Mouse (Mus musculus) myocyte (in vitro differentiated cells): ENCODE data around the gene St3gal3.

Experiments
- E2F4 ChIP-seq: IDR thresholded peaks from one replicate; pipeline ENCODE4 v1.6.1; 2011; ENCODE audit warnings: mild to moderate bottlenecking, control low read depth, moderate library complexity; ENCODE audit not compliant: insufficient read depth
- MAX ChIP-seq: IDR thresholded peaks from one replicate; pipeline ENCODE4 v1.6.1; 2011; ENCODE audit warnings: low read depth, mild to moderate bottlenecking, control low read depth
- MYOD1 ChIP-seq, 3 experiments: IDR thresholded peaks; one replicate each; pipeline ENCODE4 v1.6.1; 2011; ENCODE audit warnings: control low read depth in 2 of 3, low read depth in 2 of 3, mild to moderate bottlenecking in 2 of 3, moderate library complexity in 1 of 3; ENCODE audit not compliant: insufficient read length in 2 of 3, control insufficient read depth in 1 of 3
- MYOG ChIP-seq, 3 experiments: IDR thresholded peaks; one replicate each; pipeline ENCODE4 v1.6.1; 2011; ENCODE audit warnings: control low read depth in 2 of 3, low read depth in 2 of 3, mild to moderate bottlenecking in 2 of 3; ENCODE audit not compliant: insufficient read length in 2 of 3, control insufficient read depth in 1 of 3, insufficient read depth in 1 of 3
- POLR2A ChIP-seq: IDR thresholded peaks from one replicate; pipeline ENCODE4 v1.6.1; 2011; ENCODE audit warnings: low read depth, mild to moderate bottlenecking, control low read depth, moderate library complexity; ENCODE audit not compliant: insufficient read length
- POLR2AphosphoS2 ChIP-seq: IDR thresholded peaks from one replicate; pipeline ENCODE4 v1.6.1; 2011; ENCODE audit warnings: low read depth, control low read depth; ENCODE audit not compliant: insufficient read length
- REST ChIP-seq: IDR thresholded peaks from one replicate; pipeline ENCODE4 v1.6.1; 2011; ENCODE audit warnings: mild to moderate bottlenecking, control low read depth, moderate library complexity; ENCODE audit not compliant: insufficient read depth, insufficient read length
- TCF12 ChIP-seq: IDR thresholded peaks from one replicate; pipeline ENCODE4 v1.6.1; 2011; ENCODE audit warnings: mild to moderate bottlenecking, control low read depth; ENCODE audit not compliant: poor library complexity, insufficient read depth, severe bottlenecking
- TCF3 ChIP-seq: IDR thresholded peaks from one replicate; pipeline ENCODE4 v1.6.1; 2011; ENCODE audit warnings: low read depth, control low read depth; ENCODE audit not compliant: insufficient read length

- TF ChIP-seq REST, result no peak
- TF ChIP-seq POLR2A, result no peak
- TF ChIP-seq TCF12, result peak; percentile 4
- no peak for TF ChIP-seq E2F4
- TF ChIP-seq MAX, result no peak
- TF ChIP-seq MYOG (IDR thresholded peaks at IDR 0.05; ENCODE audit: control insufficient read depth in 1 of 3, insufficient read depth in 1 of 3, insufficient read length in 2 of 3, low read depth in 2 of 3), result peak in 2 of 3 experiments; percentile 3 to 27
- no peak for TF ChIP-seq TCF3
- TF ChIP-seq MYOD1 (IDR thresholded peaks at IDR 0.05; ENCODE audit: control insufficient read depth in 1 of 3, insufficient read length in 2 of 3, low read depth in 2 of 3), result peak in 1 of 3 experiments; percentile 60
- no peak for TF ChIP-seq POLR2AphosphoS2
Measured at GRCm38 (mm10) chr4:118123030-118123704, 11.5 kb downstream of the St3gal3 start.
